Mouse (Mus musculus): ENCODE measurements around the gene Ints4.

Gene Ints4

DNA sequence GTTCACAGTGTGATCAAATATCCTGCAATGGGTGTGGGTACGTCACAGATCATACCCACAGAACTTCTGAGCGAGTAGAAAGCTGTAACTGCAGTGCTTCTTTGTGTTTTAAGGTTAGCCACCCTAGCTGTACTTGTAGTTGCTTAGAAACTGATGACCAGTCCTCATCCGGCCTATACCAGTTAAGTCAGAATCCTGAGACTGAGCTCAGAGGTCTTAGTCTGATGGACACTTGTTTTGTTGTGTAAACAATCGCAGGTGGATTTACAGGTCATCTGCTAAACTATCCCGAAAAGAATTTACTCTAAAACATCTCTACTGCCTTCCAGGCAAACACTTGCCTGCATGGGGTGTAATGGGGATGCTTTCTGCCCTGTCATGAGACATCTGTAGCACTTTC lies 55.8 kb downstream of the Ints4 start:
- DNase-seq (ENCODE audit: low spot score), result no peak

DNA sequence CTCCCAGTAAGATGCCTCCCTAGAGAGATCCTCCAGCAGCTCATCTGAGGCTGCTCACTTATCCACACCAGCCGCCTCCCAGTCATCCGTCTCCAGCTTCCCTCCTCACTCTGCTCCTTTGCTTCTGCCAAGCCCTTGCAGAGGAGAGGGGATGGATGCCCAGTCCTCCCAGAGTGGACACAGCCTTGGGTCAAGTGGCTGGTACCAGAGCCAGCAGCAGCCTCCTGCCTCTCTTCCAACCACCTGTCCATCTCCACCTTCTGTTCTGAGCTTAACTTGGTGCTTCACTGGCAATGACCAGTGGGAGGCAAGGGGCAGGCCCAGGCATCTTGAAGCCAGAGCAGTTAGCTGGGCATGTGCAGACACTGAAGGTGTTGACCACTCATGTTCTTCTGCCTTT lies 65.7 kb downstream of the Ints4 start:
- DNase-seq (ENCODE audit: low spot score), result no peak

DNA sequence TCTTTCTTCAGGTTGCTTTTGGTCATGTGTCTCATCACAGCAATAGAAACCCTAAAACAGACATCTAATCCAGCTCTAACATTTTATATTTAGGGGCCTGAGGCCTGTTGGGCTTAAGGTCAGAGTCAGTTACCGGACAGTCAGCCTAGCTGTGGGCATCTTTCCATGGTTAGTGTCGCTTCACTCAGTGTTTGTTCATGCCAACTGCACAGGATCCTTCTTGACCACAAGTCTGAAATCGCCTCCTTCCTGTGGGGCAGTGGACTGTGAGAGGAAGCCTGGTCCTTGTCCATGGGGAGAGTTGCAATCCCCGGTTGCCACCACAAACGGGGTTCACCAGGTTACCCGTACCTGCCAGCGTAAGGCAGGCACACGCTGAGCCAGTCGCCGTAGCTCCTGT lies 68.5 kb downstream of the Ints4 start:
- no peak for DNase-seq (ENCODE audit: low spot score)

DNA sequence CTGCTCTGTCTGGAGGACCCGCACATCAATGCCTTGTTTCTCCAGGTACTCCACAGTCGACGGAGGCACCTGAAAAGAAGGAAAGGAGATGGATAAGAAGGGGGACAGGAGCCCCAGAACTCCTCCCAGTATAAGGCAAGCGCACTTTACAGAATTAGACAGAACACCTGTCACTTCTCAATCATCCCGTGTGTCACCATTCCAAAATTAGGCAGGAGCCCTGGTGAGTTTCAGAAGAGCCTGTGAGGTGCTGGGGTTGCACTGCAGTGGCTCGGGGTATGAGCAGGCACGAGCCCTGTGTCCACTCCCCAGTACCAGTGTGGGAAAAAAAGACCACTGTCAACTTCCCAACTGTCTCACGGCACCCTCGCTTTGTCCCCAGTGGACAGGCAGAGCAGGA lies 69.9 kb downstream of the Ints4 start:
- no peak for DNase-seq (ENCODE audit: low spot score)

DNA sequence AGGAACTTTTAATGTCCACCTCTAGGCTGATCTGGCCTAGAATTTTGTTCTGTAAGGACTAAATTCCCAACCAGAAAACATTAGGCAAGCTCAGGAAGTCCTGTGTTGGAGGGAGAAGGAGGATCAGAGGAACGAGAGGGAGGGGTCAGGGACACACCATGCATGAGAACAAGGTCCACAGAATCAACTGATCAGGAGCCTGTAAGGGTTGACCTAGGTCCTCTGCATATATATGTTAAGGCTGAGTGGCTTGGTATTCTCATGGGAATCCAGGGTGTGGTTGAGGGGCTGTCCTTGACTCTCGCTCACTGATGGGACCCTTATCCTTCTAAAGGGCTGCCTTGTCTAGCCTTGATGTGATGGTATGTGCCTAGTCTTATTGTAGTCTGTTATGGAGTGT lies 82.8 kb downstream of the Ints4 start:
- DNase-seq (ENCODE audit: low spot score), result no peak

DNA sequence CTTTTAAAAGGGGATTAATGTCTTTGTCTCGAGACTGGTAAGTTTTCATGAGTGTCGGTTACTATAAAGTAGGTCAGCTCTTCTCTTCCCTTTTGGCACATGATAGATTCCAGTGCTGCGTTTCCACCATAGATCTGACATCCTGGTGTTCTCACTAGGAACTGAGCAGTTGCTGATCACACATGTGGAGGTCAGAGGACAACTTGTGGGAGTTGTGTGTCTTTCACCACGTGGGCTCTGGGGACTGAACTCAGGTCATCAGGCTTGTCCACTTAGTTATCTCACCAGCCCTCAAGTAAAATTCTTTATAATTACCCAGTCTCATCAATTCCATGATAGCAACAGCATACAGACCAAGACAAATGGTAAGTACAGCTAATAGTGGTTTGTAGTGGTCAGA lies 88.6 kb downstream of the Ints4 start:
- no peak for DNase-seq (ENCODE audit: low spot score)

DNA sequence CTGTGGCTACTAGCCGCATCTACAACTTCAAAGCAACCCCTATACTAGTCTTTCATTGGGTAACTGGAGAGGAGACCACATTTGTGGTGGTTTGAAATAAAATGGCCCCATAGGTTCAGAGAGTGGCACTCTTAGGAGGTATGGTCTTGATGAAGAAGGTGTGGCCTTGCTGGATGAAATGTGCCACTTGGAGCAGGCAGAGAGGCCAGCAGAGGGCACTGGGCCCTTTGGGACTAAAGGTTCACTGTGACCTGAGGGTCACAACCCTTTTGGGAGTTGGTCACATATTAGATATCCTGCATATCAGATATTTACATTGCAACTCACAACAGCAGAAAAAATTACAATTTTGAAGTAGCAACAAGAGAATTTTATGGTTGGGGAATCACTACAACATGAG lies 89.6 kb downstream of the Ints4 start:
- DNase-seq (ENCODE audit: low spot score), result no peak

DNA sequence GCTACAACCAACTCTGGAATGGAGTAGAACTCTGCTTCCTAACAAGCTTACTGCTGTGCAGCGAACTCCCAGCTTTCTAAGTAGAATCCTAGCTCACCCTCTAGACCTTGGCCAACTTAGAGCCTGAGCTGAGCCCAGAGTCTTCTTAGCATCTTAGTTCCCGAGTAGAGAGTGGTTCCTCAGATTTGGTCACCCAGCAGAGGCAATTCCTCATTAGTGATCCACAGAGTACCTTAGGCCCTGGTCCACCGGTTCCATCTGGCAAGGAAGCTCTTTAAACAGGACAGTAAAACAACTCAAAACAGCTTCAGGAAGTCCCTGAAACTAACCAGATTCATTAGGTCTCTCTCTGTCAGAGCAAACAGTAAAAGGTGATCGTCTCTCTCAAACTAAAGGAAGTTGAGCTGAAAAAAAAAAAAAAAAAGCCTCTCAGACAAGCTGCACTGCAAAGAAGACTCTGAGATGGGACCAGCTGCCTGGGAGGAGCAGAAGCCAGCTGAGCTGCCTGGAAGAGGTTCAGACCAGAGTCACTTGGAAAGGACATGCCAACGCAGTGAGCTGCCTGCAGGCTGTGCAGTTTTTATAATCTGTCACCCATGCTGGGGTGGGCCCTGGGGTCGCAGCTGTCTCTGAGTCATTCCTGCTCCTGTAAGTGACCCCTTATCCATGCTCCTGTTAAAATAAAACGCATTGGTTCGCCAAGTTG lies 97.8 kb downstream of the Ints4 start:
- DNase-seq (ENCODE audit: low spot score), result peak; percentile 45

DNA sequence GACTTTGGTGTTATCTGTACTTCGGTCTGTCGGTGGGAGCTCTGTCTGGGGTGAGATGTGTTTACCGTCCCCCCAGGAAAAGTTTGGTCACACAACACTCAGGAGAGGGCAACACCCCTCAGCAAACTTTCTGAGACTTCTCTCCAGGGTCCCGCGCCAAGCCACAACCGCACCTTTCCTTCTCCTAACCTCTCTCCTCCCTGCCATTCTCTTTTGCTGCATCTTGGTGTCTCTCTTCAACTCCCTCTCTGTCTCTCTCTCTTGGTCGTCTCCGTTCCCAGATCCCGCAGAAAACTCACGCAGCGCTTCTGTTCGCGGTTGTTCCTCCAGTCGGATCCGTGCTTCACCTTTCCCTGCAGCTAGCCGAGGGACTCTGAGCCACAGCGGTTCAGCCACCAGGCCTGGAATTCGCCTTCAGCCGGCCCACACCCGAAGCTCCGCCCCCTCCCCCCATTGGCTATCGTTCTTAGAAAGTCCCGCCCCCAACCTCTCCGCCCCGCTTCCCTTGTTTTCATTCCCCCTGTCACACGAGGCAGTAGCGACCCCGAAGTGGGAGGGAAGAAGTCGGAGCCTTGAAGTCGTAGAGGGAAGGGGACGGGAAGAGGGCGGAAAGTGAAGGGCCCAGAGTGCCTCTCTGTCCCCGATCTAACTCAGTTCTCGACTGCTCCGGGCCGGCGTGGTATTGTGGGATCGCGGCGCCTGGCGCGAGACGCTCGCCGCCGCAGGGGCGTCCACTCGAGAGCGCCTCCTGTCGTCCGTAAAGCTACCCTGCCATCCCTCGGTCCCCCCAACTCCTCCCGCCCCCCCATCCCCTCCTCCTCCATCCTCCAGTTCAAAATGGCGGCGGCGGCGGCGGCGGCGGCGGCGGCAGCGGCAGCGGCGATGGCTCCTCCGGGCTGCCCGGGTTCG lies 98.6 kb downstream of the Ints4 start, which contains the start of the genes Aamdc and Rsf1:
TSS of gene Aamdc (minus strand) at position 431 of the 909 bp plus-strand sequence.
TSS of gene Rsf1 (plus strand) at position 823 of the 909 bp plus-strand sequence.
- peak; percentile 94 for DNase-seq (ENCODE audit: low spot score)

DNA sequence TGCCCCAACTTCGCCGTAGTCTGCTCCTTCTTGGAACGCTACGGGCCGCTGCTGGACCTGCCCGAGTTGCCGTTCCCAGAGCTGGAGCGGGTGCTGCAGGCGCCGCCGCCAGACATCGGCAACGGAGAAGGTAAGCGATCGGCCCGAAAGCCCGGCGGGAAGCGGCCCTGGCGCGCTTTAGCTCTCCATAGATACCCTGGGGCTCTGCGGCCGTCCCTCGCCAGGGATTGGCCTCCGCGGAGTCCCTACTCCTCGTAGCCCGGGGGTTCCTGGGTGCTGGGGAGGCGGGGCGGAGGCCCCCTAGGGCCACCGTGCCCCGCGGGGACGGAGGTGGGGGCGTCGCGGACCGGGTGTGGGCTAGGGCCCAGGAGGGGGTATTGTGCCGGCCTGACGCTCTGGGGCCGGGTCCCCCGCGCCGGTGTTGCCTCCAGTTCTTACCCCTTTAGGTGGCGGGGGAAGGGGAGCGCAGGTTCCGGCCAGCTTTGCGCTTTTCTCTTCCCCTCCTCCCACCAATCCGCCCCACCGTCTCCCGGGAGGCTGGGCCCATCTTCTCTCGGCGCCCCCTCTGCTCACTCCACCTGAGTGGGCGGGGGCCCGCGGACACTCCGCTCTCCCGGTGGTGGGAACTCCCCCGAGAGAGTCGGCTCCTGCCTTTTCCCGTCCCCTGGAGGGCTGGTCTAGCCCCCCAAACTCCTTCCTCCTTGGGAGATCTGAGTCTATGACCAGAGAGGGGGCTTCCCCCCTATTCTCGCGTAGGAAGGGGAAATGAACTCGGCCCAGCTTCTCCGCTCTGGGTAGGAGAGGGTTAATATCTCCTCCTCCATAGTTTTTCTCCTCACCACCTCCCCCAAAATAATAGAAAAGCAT lies 99.5 kb downstream of the Ints4 start:
- DNase-seq (ENCODE audit: low spot score), result peak; percentile 48

DNA sequence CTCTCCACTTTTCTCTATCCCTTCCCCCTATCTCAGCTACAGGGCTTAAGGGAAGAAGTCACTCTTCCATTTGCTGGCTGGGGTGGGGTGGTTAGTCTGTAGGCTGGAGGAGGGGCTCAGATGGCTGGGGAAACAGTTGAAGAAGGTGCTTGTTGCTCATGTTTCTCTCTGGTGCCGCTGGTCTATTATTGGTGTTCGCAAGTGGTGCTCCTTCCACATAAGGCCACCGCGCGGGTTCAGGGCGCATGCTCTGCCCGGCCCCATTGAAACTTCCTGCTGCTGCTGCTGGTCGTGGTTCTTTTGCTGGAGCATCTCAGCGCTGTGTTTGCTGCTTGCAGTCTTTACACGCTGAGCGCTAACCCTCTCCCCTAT lies 100.1 kb downstream of the Ints4 start:
- peak; percentile 83 for DNase-seq (ENCODE audit: low spot score)

DNA sequence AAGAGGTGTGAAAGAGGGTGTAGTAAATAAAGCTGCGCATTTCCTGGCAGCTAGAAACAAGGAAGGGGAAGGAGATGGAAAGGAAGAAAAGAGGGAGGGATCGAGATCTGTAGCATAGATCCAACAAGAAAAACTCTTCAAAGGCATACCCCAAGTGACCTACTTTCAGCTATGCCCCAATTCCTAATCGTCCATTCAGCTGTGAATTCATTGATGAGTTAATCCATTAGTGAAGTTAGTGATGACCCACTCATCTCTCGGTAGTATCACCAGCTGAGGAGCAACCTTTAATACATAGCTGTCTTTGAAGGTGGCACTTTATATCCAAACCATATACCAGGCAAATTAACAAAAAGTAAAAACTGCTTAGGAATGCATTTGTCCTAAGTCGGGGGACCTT lies 107.8 kb downstream of the Ints4 start:
- DNase-seq (ENCODE audit: low spot score), result no peak

DNA sequence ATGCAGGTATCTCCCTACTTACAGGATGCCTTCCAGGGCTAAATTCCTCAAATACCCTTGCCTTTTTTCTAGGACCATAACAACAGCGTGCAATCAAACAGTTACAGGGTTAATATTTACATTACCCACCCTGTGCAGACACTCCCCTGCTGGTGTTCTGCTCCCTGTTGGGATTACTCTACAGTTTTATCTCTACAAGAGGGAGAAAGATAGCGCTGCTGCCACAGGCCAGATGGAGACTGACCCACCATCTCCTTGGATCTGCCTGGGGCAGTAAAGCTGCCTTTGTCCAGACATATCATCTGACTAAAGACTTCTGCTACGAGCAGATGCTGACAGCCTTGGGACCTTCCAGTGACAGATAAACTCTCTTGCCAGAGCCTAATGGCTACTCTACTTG lies 109.7 kb downstream of the Ints4 start:
- no peak for DNase-seq (ENCODE audit: low spot score)
